Mouse (Mus musculus): ENCODE measurements around the gene Tm9sf4. TPM values are rescaled to one million over a fixed set of nuclear protein-coding genes. Genes with fewer than 3 reads are reported as not detected.

Tm9sf4 gene
- total and polyA plus RNA-seq, 2 experiments from 2014 or later: 35.7 to 38.2 TPM

GRCm38 (mm10) chr2:153170490-153171224 is 9.6 kb downstream of the Tm9sf4 start:
- Histone ChIP-seq H3K4me1 (ENCODE audit: control insufficient read depth, insufficient read depth) (peaks cover 10% of the 10 kb centered on the region; the same call in 1 of the 2 replicates), H3K4me3 (ENCODE audit: low read depth, low read length) (no peak overlapping the region), H3K9me3 (replicated peaks; ENCODE audit: control insufficient read depth, low read length) (no peaks in the 10 kb centered on the region), H3K27ac (ENCODE audit: low read depth) (no peak overlapping the region), H3K36me3 (replicated peaks; ENCODE audit: control insufficient read depth, insufficient read depth, low read length) (no peaks in the 10 kb centered on the region), H3K9ac (replicated peaks; ENCODE audit: low read depth, low read length) (no peak overlapping the region), H3K4me2 (ENCODE audit: low read depth, low read length) (no peak overlapping the region), H3K27me3 (ENCODE audit: control insufficient read depth, insufficient read depth, low read length) (no peaks in the 10 kb centered on the region)
- TF ChIP-seq CTCF (IDR thresholded peaks at IDR 0.05; ENCODE audit: low read depth) (no peak), EP300 (IDR thresholded peaks at IDR 0.05; ENCODE audit: low read depth) (no peak)
- DNase-seq (ENCODE audit: low spot score): no peak
- no peak for ATAC-seq (ENCODE audit: insufficient read depth, low read depth)
- WGBS: 59% methylated on average over 9 of the region's 9 CpGs

- 86% methylated on average over 5 of the region's 5 CpGs for WGBS
- no peaks in the 10 kb centered on the region for H3K27me3 ChIP-seq (ENCODE audit: control insufficient read depth, insufficient read depth, low read length)
- H3K4me2 ChIP-seq (ENCODE audit: low read depth, low read length): no peak overlapping the region
- no peak for ATAC-seq (ENCODE audit: insufficient read depth, low read depth)
- H3K4me1 ChIP-seq (ENCODE audit: control insufficient read depth, insufficient read depth): peaks cover 10% of the 10 kb centered on the region; the same call in 1 of the 2 replicates
- no peaks in the 10 kb centered on the region for H3K36me3 ChIP-seq (replicated peaks; ENCODE audit: control insufficient read depth, insufficient read depth, low read length)
- H3K4me3 ChIP-seq (ENCODE audit: low read depth, low read length): no peak overlapping the region
- H3K27ac ChIP-seq (ENCODE audit: low read depth): no peak overlapping the region
- no peak for DNase-seq (ENCODE audit: low spot score)
- TF ChIP-seq CTCF (IDR thresholded peaks at IDR 0.05; ENCODE audit: low read depth) (no peak), EP300 (IDR thresholded peaks at IDR 0.05; ENCODE audit: low read depth) (no peak)
- no peaks in the 10 kb centered on the region for H3K9me3 ChIP-seq (replicated peaks; ENCODE audit: control insufficient read depth, low read length)
- H3K9ac ChIP-seq (replicated peaks; ENCODE audit: low read depth, low read length): no peak overlapping the region
These were observed 10.9 kb downstream of the Tm9sf4 start for GRCm38 (mm10) chr2:153171966-153172365.

GRCm38 (mm10) chr2:153175995-153176570 is 15.0 kb downstream of the Tm9sf4 start:
- ATAC-seq (ENCODE audit: insufficient read depth, low read depth) (no peak), DNase-seq (ENCODE audit: low spot score) (no peak)
- Histone ChIP-seq H3K27ac (ENCODE audit: low read depth) (no peak overlapping the region), H3K36me3 (replicated peaks; ENCODE audit: control insufficient read depth, insufficient read depth, low read length) (peaks cover 20% of the 10 kb centered on the region), H3K4me2 (ENCODE audit: low read depth, low read length) (no peak overlapping the region), H3K9ac (replicated peaks; ENCODE audit: low read depth, low read length) (no peak overlapping the region), H3K27me3 (ENCODE audit: control insufficient read depth, insufficient read depth, low read length) (no peaks in the 10 kb centered on the region), H3K4me3 (ENCODE audit: low read depth, low read length) (no peak overlapping the region), H3K4me1 (ENCODE audit: control insufficient read depth, insufficient read depth) (no peaks in the 10 kb centered on the region; the same call in 1 of the 2 replicates), H3K9me3 (replicated peaks; ENCODE audit: control insufficient read depth, low read length) (no peaks in the 10 kb centered on the region)
- WGBS: 49% methylated on average over 8 of the region's 8 CpGs
- no peak for TF ChIP-seq CTCF (IDR thresholded peaks at IDR 0.05; ENCODE audit: low read depth)
- TF ChIP-seq EP300 (IDR thresholded peaks at IDR 0.05; ENCODE audit: low read depth): no peak

GRCm38 (mm10) chr2:153177188-153177587 is 16.1 kb downstream of the Tm9sf4 start:
- Histone ChIP-seq H3K4me2 (ENCODE audit: low read depth, low read length) (no peak overlapping the region), H3K4me1 (ENCODE audit: control insufficient read depth, insufficient read depth) (no peaks in the 10 kb centered on the region; the same call in 1 of the 2 replicates), H3K4me3 (ENCODE audit: low read depth, low read length) (no peak overlapping the region), H3K9ac (replicated peaks; ENCODE audit: low read depth, low read length) (no peak overlapping the region), H3K9me3 (replicated peaks; ENCODE audit: control insufficient read depth, low read length) (no peaks in the 10 kb centered on the region), H3K36me3 (replicated peaks; ENCODE audit: control insufficient read depth, insufficient read depth, low read length) (peaks cover 29% of the 10 kb centered on the region), H3K27me3 (ENCODE audit: control insufficient read depth, insufficient read depth, low read length) (no peaks in the 10 kb centered on the region), H3K27ac (ENCODE audit: low read depth) (no peak overlapping the region)
- no peak for DNase-seq (ENCODE audit: low spot score)
- WGBS: 83% methylated on average over 3 of the region's 3 CpGs
- no peak for TF ChIP-seq CTCF (IDR thresholded peaks at IDR 0.05; ENCODE audit: low read depth)
- TF ChIP-seq EP300 (IDR thresholded peaks at IDR 0.05; ENCODE audit: low read depth): no peak
- no peak for ATAC-seq (ENCODE audit: insufficient read depth, low read depth)

GRCm38 (mm10) chr2:153179126-153179860 is 18.2 kb downstream of the Tm9sf4 start:
- peaks cover 49% of the 10 kb centered on the region for H3K36me3 ChIP-seq (replicated peaks; ENCODE audit: control insufficient read depth, insufficient read depth, low read length)

More at GRCm38 (mm10) chr2:153179126-153179860, 18.2 kb downstream of the Tm9sf4 start:
- Histone ChIP-seq H3K4me2 (ENCODE audit: low read depth, low read length) (no peak overlapping the region), H3K4me3 (ENCODE audit: low read depth, low read length) (no peak overlapping the region), H3K27ac (ENCODE audit: low read depth) (no peak overlapping the region), H3K27me3 (ENCODE audit: control insufficient read depth, insufficient read depth, low read length) (no peaks in the 10 kb centered on the region), H3K9me3 (replicated peaks; ENCODE audit: control insufficient read depth, low read length) (no peaks in the 10 kb centered on the region), H3K4me1 (ENCODE audit: control insufficient read depth, insufficient read depth) (no peaks in the 10 kb centered on the region), H3K9ac (replicated peaks; ENCODE audit: low read depth, low read length) (no peak overlapping the region)
- TF ChIP-seq CTCF (IDR thresholded peaks at IDR 0.05; ENCODE audit: low read depth): no peak
- TF ChIP-seq EP300 (IDR thresholded peaks at IDR 0.05; ENCODE audit: low read depth): no peak
- DNase-seq (ENCODE audit: low spot score): no peak
- 77% methylated on average over 10 of the region's 10 CpGs for WGBS
- no peak for ATAC-seq (ENCODE audit: insufficient read depth, low read depth)

Data from heart, postnatal 0 days (tissue).